Mouse (Mus musculus) Patski (cell line): ENCODE measurements at regions not wholly inside any gene's neighbourhood (a gene's known extent, or its start where the extent isn't known, plus 50 kb on each side); places are given as distances from the start of the nearest gene placed in this dataset.

ENCODE experiments used
- ATAC-seq: fragments of 100-300 bp; one replicate; pipeline ENCODE4 v1.8.0; 2021
- CTCF ChIA-PET: fragments of 350-600 bp; sonication (Branson Sonifier 250); formaldehyde crosslinking; loops from one replicate; lab custom pipeline; 2022; ENCODE audit warnings: inconsistent platforms; lab: Charles Lee
- POLR2A ChIA-PET: fragments of 350-600 bp; sonication (Branson Sonifier 250); formaldehyde crosslinking; loops from one replicate; lab custom pipeline; 2022; ENCODE audit warnings: antibody characterized with exemption, inconsistent platforms; lab: Charles Lee
- DNase-seq: peaks from one replicate; pipeline ENCODE4 v3.0.0-alpha.2; 2011; ENCODE audit warnings: low read depth, low spot score
- H3K27me3 ChIP-seq: fragments of 371-371 bp; one replicate; pipeline ENCODE4 v1.5.1; 2021
- CTCF ChIP-seq: fragments of 100-300 bp; IDR thresholded peaks from one replicate; pipeline ENCODE4 v1.5.1; 2021
- in situ Hi-C: fragments of 300-500 bp; cut with MboI; formaldehyde crosslinking; loops from 3 replicates; pipeline ENCODE4 v1.11.1; 2018; ENCODE audit warnings: low pct_unique_long_range_greater_than_20kb, mixed read lengths

- H3K27me3 ChIP-seq = peaks cover 15% of the 10 kb centered on the region
- POLR2A ChIA-PET = interaction anchor here (1.2 kb wide), 1 partner anchor 11 kb away, joined by 3 read pairs; no protein-coding TSS in a partner anchor
- ATAC-seq = no peak
- no peak for DNase-seq
- no peak for TF ChIP-seq CTCF
- in situ Hi-C loops = loop anchor here (25.0 kb wide), 1 partner anchor 821 kb away; the partner anchor contains the start of gene Plxdc2
- CTCF ChIA-PET = interaction anchor here (1.0 to 1.2 kb wide), 2 partner anchors 8 to 17 kb away, joined by 3 read pairs; no protein-coding TSS in a partner anchor
These were observed 547.6 kb downstream of the Nebl start for GRCm38 (mm10) chr2:17183696-17184095.

DNA sequence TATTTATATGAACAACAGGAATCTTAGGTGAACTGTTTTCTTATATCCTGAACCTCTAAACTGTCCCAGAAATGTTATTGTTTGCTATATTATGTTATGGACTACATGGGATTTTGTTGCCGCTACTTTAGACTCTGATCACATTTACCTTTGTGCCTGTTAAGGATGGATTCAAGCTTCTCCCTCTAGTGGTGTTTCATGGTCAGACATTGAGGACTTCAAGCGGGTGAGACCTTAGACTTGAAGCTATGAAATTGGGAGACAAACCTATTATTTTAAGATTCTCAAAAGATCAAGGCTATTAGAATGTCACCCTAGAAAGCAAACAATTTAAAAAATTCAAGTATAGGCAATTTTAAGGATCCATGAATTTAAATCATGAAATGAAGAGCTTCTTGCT, 549.7 kb downstream of the Nebl start:
- in situ Hi-C loops = loop anchor here (25.0 kb wide), 1 partner anchor 819 kb away; the partner anchor contains the start of gene Plxdc2
- no peak for TF ChIP-seq CTCF
- ATAC-seq (no peak), DNase-seq (no peak)
- ChIA-PET CTCF (no interaction called here), POLR2A (no interaction called here)
- H3K27me3 ChIP-seq = peaks cover 15% of the 10 kb centered on the region

DNA sequence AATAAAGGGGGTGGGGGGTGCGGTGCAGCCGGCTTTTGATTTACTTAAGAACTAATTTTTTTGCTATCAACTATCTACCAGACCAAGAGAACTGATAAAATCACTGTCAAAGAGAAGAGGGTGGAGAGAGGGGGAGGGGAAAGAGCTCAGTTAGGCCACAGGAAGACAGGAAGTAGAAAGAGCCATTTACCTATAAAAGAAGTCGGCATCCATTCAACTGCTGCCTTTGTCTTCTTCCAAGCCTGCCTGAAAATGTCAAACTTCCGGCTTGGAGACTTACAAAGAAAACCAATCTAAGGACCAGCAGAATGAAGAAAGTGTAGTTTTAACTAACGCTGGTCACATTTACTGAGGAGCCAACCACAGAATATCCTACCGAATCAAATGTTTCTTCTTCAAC, 562.4 kb downstream of the Nebl start:
- CTCF ChIA-PET = no interaction called here
- no peaks in the 10 kb centered on the region for H3K27me3 ChIP-seq
- no peak for DNase-seq
- TF ChIP-seq CTCF = no peak
- no peak for ATAC-seq
- POLR2A ChIA-PET = no interaction called here
- in situ Hi-C loops = no loop called here

- ChIA-PET CTCF (no interaction called here), POLR2A (no interaction called here)
- no peak for ATAC-seq
- no peak for TF ChIP-seq CTCF
- no peaks in the 10 kb centered on the region for H3K27me3 ChIP-seq
- in situ Hi-C loops = no loop called here
- DNase-seq = no peak
These were observed 566.2 kb downstream of the Nebl start for GRCm38 (mm10) chr2:17165016-17165415.

GRCm38 (mm10) chr2:17158463-17158862, 572.8 kb downstream of the Nebl start:
- ChIA-PET POLR2A (no interaction called here), CTCF (no interaction called here)
- ATAC-seq = no peak
- no peaks in the 10 kb centered on the region for H3K27me3 ChIP-seq
- no peak for TF ChIP-seq CTCF
- in situ Hi-C loops = no loop called here
- no peak for DNase-seq

- ATAC-seq = no peak
- no peaks in the 10 kb centered on the region for H3K27me3 ChIP-seq
- ChIA-PET CTCF (no interaction called here), POLR2A (no interaction called here)
- in situ Hi-C loops = no loop called here
- no peak for TF ChIP-seq CTCF
- DNase-seq = no peak
These were observed 573.9 kb downstream of the Nebl start for GRCm38 (mm10) chr2:17157336-17157735.

GRCm38 (mm10) chr2:17155596-17155995, 575.7 kb downstream of the Nebl start:
- DNase-seq = no peak
- in situ Hi-C loops = no loop called here

GRCm38 (mm10) chr2:17123626-17124025, 607.6 kb downstream of the Nebl start:
- CTCF ChIA-PET = interaction anchor here (0.7 kb wide), 1 partner anchor 11 kb away, joined by 3 read pairs; no protein-coding TSS in a partner anchor
- no peak for DNase-seq
- H3K27me3 ChIP-seq = no peaks in the 10 kb centered on the region
- no peak for ATAC-seq
- POLR2A ChIA-PET = no interaction called here
- TF ChIP-seq CTCF = no peak
- in situ Hi-C loops = no loop called here

More at GRCm38 (mm10) chr2:17155596-17155995, 575.7 kb downstream of the Nebl start:
- TF ChIP-seq CTCF = no peak
- ChIA-PET POLR2A (no interaction called here), CTCF (no interaction called here)
- no peaks in the 10 kb centered on the region for H3K27me3 ChIP-seq
- ATAC-seq = no peak

GRCm38 (mm10) chr2:17117292-17117691, 614.0 kb downstream of the Nebl start:
- no peak for TF ChIP-seq CTCF
- in situ Hi-C loops = no loop called here
- ChIA-PET POLR2A (no interaction called here), CTCF (no interaction called here)
- ATAC-seq = no peak
- peaks cover 3% of the 10 kb centered on the region for H3K27me3 ChIP-seq
- DNase-seq = no peak

DNA sequence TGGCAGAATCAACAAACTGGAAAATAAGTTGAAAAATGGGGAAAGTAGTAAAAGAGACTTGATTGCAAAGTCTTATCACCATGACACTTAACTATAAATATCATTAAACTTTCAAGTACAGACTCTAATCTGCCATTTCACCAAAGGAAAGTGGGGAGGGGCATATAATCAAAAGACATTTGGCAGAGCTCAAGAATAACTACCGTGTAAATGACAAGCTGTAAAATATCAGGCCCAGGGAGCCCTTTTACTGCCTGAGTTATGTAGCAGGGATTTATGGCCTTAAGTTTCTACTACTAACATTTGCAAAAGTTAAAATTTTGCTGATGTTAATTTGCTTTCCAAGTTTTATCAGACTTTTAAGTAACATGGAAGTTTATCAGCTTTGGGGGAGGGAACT, 620.1 kb downstream of the Nebl start:
- no peak for TF ChIP-seq CTCF
- ChIA-PET POLR2A (no interaction called here), CTCF (no interaction called here)
- peaks cover 9% of the 10 kb centered on the region for H3K27me3 ChIP-seq
- DNase-seq (no peak), ATAC-seq (no peak)
- in situ Hi-C loops = no loop called here

DNA sequence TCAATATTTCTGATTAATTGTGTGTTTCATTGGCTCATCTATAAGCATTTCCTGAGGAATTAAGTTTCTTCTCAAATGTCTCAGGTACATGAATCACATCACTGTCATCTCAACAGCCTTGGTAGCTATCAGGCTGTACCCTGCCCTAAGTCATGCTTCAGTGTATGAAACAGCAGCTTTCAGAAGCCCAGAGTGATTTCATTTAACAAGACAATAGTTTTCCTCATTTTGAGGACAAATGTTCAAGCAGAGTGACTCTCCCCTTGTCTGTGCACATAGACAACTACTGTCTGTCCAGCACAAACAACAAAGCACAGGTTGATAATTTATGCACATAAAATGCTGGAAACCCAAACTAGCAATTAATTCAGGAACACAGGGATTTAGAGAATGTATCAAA, 630.1 kb downstream of the Nebl start:
- ChIA-PET CTCF (no interaction called here), POLR2A (no interaction called here)
- in situ Hi-C loops = no loop called here
- H3K27me3 ChIP-seq = no peaks in the 10 kb centered on the region
- TF ChIP-seq CTCF = no peak
- ATAC-seq (no peak), DNase-seq (no peak)

DNA sequence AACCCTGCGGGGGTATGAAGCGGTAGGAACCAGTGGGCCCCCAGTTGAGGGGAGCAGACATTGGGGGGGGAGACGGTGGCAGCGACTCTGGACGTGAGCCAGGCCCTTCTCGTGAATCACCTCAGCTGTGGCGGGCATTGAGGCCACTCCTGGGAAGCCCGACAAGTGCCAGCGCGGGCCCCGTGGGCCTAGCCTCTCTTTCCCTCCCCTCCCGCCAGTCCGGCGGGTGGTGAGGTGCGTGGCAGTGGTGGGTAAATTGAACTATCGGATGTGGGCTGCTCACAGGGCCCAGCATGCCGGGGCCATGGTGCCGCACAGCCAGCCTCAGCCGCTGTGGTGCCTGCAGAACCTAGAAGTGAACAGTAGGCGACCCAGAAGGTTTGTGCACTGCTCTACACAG, 633.7 kb downstream of the Nebl start:
- in situ Hi-C loops = no loop called here
- ATAC-seq (no peak), DNase-seq (no peak)
- ChIA-PET CTCF (no interaction called here), POLR2A (no interaction called here)
- no peaks in the 10 kb centered on the region for H3K27me3 ChIP-seq
- no peak for TF ChIP-seq CTCF
